Mouse (Mus musculus) MN1 (cell line): Measurements from ENCODE around the gene Fgfr2.
A peak's percentile ranks its signal among the peaks of the same experiment; 100 is the strongest.

Source experiments
- DNase-seq: peaks from one replicate; pipeline ENCODE4 v3.0.0-alpha.2; 2016; ENCODE audit warnings: low spot score

Gene Fgfr2

GRCm38 (mm10) chr7:132773011-132773705, 350.0 kb downstream of the Fgfr2 start:
- DNase-seq, result no peak

GRCm38 (mm10) chr7:132772440-132772839, 350.7 kb downstream of the Fgfr2 start:
- DNase-seq, result no peak

- DNase-seq, result no peak
Measured at GRCm38 (mm10) chr7:132768498-132769344, 354.4 kb downstream of the Fgfr2 start.

GRCm38 (mm10) chr7:132767999-132768370, 355.2 kb downstream of the Fgfr2 start:
- DNase-seq, result no peak

GRCm38 (mm10) chr7:132767233-132767998, 355.7 kb downstream of the Fgfr2 start:
- no peak for DNase-seq

- DNase-seq, result no peak
Measured at GRCm38 (mm10) chr7:132766235-132766871, 356.8 kb downstream of the Fgfr2 start.

- DNase-seq, result no peak
Measured at GRCm38 (mm10) chr7:132765629-132766186, 357.4 kb downstream of the Fgfr2 start.

- no peak for DNase-seq
Measured at GRCm38 (mm10) chr7:132764896-132765491, 358.2 kb downstream of the Fgfr2 start.

- DNase-seq, result no peak
Measured at GRCm38 (mm10) chr7:132764314-132764713, 358.8 kb downstream of the Fgfr2 start.

- no peak for DNase-seq
Measured at GRCm38 (mm10) chr7:132763911-132764310, 359.2 kb downstream of the Fgfr2 start.

- DNase-seq, result no peak
Measured at GRCm38 (mm10) chr7:132763351-132763750, 359.8 kb downstream of the Fgfr2 start.

GRCm38 (mm10) chr7:132761409-132761808, 361.7 kb downstream of the Fgfr2 start:
- no peak for DNase-seq

GRCm38 (mm10) chr7:132760589-132761180, 362.5 kb downstream of the Fgfr2 start:
- DNase-seq, result no peak

GRCm38 (mm10) chr7:132759926-132760325, 363.2 kb downstream of the Fgfr2 start:
- DNase-seq, result no peak

- no peak for DNase-seq
Measured at GRCm38 (mm10) chr7:132759405-132759891, 363.7 kb downstream of the Fgfr2 start.

- no peak for DNase-seq
Measured at GRCm38 (mm10) chr7:132758875-132759274, 364.3 kb downstream of the Fgfr2 start.

GRCm38 (mm10) chr7:132756325-132756724, 366.8 kb downstream of the Fgfr2 start:
- DNase-seq, result no peak

GRCm38 (mm10) chr7:132754389-132754750, 368.8 kb downstream of the Fgfr2 start:
- peak; percentile 28 for DNase-seq

GRCm38 (mm10) chr7:132753518-132754388, 369.4 kb downstream of the Fgfr2 start:
- DNase-seq, result no peak

GRCm38 (mm10) chr7:132751716-132752115, 371.4 kb downstream of the Fgfr2 start:
- DNase-seq, result no peak
